Mouse (Mus musculus) hindlimb bud, embryonic 11.5 days (tissue): ENCODE data around the gene Hmox1.

Source experiments
- DNase-seq: peaks from one replicate; pipeline ENCODE4 v3.0.0-alpha.2; 2012; ENCODE audit warnings: low read depth, low spot score; ENCODE audit errors: extremely low spot score

Hmox1 gene

DNA sequence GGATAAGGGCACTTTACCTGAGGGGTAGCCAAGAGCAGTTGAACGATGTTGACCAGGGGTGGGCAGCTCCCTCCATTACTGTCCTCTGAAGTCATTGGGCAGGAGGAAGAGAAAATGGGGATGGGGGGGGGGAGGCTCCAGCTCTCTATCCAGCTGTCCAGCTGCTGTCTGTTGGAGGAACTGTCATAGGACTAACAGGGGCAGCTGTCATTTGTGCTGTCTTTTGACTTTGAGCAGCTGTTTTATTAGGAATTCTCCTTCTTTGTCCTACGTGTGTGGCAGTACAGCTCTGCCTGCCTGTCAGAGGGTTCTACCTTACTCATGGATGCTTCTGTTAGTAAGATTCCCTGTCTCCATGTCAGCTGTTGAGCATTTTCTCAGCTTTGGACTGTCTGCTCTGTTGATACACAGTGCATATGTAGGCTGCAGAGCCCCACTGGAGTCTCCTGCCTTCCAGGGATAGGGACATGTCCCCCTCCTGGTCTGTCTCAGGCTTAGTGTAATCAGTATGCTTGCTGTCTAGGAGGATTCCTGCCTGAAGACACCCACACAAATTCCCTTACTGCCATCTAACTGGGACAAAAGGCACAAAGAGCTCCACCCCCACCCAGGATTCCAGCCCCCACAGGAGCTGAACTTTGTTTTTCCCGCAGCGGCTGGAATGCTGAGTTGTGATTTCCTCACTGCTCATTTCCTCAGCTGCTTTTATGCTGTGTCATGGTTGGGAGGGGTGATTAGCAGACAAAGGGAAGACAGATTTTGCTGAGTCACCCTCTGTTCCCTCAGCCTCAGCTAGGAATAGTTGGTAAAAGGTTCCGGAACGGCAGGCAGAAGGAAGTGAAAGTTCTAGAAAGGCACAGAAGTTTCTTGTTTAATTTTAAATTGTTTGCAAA lies 4.2 kb upstream of the Hmox1 start:
- no peak for DNase-seq

DNA sequence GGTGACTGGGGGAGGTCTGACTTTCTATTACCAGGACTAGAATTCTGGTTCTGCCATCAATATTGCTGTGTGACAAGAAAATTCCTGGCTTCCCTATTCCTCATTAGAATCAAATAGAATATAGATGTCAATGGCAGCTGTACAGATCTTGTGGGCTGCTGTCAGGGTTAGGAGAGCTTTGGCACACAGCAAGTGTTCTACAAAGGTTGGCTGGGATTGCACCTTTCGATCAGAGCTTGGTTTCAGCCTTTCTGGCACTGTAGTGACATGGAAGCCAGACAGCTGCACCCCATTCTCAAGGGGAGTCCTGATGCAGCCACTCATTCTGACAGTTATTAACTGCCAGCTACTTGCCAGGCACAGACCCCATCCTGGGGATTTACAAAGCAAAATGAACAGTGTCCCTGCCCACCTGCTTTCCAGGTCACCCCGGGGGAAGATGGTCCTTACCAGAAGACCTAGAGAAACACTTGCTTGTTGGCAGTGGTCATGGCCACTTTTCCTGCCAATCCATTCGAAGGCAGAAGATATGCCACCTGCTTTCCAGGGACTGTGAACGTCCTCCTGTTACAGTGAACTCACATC lies 2.5 kb upstream of the Hmox1 start:
- DNase-seq: no peak

DNA sequence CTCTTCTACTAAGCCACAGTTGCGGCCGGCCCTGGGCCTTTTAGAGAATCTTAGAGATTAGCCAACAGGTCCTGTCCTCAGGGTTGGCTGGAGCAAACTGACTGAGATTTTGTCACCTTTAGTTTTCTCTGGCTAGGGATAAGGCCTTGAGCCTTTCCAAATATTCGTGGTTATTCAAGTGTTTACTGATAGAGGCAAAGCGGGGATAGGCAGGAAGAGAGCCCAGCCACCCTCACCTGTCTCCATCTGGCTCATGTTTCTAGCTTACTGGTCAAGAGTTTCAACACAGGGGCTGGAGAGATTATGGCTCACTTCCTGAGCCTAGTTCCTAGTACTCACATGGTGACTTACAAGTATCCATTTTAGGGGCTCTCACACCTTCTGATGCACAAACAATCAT lies 9.5 kb downstream of the Hmox1 start:
- DNase-seq: no peak

DNA sequence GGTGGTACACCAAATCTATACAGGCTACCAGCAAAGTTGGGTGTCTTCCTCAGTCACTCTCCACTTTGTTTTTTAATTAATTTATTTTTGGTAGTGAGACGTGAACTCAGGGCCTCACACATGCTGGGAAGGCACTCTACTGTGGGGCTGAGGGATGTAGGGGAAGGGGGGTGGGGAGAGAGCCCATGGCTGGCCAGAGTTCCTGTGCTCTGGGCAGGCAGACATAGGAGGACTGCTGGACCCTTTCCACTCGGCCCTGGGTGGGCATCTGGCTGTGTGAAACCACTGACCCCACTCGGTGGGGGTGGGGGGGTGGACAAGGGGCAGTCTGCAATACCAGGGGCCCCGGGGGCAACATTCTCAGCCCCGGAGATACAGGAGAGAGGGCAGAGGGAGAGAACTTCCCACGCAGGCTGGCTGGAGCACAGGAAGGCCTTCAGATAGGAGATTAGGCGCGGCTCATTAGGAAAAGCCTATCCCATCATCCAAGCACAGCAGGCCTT lies 10.0 kb downstream of the Hmox1 start:
- no peak for DNase-seq

DNA sequence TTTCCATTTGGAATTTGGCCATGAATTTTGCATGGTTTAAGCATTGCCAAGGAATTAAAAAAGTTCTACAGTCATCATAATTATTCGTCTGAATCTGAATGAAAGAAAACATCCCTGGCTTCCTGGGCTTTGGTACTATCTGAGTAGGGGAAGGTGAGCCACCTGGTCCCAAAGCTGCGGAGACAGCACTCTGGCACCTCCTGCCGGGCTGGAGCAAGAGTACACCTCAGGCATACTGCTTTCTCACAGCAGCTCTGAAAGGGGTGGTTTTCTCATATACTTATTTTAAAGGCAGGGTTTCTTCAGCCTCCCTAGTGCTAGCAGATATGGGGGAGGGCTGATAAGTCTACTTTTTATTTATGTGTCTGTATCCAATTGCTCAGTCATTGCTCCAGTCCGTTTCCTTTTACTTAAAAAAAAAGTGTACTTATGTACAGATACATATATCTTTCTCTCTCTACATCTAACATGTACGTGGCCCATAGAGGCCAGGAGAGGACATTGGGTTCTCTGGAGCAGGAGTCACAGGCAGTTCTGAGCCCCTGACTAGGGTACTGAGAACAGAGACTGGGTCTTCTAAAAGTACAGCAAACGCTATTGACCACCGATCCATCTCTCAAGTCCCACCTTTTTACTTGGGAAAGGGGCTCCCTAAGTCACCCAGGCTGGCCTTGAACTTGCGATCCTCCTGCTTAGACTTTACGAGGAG lies 15.3 kb downstream of the Hmox1 start:
- DNase-seq: peak; percentile 66

DNA sequence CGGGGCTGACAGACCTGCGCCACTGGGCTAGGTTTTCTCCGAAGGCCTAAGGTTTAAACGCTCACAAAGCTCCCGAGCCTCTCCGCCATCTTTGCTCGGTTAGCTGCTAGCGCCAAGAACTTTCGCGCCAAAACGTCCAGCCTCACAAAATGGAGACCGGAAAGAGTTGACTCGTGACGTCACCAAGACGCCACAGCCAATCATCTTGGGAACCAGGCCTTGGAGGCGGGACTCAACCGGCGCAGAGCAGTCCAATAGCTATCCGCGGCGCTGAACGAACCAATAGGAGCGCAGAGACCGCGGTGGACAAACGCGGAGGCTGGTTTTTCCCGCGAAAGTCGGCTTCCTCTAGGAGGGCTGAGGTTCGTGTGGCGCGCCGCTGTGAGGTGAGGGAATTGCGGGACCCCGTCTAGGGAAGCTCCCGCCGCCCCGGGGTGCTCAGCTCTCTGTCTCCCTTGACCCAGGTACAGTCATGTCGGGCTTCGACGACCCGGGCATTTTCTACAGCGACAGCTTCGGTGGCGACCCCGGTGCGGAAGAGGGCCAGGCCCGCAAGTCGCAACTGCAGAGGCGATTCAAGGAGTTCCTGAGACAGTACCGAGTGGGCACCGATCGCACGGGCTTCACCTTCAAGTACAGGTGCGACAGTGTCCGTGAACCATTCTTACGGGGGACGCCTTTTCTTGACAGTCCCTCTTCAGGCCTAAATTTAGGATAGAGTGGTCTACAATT lies 16.0 kb downstream of the Hmox1 start, which contains the start of gene Mcm5:
Mcm5 (plus strand) TSS at position 334 of the 732 bp plus-strand sequence.
- DNase-seq: peak; percentile 100

DNA sequence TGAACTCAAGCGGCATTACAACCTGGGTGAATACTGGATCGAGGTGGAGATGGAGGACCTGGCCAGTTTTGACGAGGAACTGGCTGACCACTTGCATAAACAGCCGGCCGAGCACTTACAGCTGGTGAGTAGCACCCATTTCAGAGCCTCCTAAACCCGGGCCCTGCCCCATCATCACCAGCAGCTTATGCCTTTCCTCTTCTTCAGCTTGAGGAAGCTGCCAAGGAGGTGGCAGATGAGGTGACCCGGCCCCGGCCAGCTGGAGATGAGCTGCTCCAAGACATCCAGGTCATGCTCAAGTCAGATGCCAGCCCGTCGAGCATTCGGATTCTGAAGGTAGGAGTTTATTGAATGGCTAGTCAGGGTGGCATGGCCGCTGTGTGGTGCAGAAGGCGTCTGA lies 16.7 kb downstream of the Hmox1 start:
- DNase-seq: no peak

DNA sequence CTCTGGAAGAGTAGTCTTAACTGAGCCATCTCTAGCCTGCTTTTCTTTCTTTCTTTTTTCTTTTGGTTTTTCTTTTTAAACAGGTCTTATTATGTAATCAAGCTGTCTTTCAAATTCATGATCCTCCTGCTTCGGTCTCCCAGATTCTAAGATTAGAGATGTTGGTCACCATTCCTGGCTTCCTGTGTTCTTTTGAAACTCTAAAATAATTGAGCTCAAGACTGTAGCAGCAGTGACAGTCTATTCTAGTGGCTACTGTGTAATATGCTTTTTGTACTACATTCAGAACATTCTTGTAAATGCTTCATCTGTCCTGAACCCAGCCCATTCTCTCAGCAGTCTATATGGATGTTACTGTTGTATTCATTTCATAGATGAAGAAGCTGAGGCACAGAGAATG lies 25.1 kb downstream of the Hmox1 start:
- DNase-seq: no peak

DNA sequence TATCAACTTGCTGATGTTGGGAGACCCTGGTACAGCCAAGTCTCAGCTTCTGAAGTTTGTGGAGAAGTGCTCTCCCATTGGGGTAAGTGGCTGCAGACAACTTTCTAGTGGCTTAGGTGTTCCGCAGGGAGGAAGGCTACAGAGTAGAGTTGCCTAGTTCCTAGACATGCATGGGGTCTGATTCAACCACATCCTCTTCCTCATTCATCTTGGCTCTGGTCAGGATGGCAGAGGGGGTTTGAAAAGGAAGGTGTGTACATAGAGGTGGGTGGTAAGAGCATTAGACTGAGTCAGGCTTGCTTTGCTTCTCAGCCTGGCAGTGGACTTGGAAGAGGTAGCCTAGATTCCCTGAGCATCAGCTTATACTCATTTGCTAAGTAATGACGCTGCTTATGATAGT lies 25.9 kb downstream of the Hmox1 start:
- DNase-seq: no peak

DNA sequence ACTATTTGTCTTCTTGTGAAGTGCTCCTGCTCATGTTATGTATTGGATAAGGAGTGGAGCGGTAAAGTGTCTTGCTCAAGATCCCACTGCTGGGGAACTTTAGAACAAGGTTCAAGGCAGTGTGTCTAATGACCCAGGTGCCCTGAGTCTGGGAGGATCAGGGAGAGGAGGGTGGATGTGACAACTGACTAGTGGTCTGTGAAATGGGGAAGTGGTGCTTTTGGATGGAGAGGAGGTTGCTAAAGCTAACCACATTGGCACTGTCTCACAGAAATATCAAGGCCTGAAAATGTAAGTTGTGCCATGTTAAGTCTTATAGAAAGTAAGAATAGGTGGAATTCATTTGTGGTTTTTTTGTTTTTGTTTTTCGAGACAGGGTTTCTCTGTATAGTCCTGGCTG lies 26.3 kb downstream of the Hmox1 start:
- DNase-seq: no peak

DNA sequence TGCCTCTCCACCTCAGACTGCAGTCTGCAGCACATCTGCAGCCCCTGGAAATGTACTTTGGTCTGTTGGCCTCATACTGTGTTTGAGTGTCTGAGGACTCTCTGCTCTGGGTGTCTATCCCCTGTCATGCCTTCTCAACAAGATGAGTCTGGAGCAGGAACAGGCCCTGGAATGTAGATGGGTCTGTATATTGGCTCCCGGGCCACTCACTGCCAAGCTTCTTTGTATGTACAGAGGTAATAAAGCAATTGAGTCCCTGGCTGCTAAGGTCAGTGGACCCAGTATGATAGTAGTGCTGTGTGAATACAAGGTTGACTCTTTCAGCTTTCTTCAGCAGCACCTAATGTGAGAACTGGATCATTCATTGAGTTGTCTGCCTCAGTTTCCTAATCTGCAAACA lies 34.0 kb downstream of the Hmox1 start:
- DNase-seq: no peak

DNA sequence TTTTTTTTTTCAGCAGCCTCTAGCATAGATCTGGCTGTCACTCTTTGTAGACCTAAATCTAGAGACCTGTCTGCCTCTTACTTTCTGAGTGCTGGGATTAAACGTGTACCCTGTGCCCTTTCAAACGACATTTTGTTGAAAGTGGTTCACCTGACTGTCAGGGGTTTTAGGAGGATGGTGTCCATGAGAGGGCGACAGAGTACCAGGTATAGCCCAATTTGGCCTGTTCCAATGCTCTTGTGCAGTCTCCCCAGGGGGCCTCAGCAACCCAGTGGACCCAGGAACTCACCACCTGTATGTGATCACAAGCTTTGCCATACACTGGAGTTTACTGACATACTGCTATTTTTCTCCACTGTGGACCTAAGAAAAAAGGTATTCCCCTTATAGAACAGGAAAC lies 39.1 kb downstream of the Hmox1 start:
- no peak for DNase-seq

DNA sequence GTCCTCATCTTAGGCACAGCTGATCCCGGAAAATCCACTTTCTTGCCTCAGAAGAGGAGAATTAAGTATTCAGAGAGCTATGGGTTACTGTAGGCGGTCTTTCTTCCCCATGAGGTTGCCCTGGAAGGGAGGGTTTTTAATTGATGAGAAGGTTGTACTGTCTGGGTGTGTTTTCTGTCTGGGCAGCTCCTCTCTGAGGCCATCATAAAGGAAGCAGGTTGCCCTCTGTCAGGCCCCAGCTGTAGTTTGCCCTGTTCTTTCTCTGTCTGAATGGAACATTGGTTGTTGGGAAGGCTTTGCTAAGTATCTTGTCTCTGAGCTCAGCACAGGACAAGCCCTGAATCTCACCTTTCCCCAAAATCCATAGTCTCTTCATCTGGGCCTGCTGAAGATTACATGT lies 40.0 kb downstream of the Hmox1 start:
- DNase-seq: no peak

DNA sequence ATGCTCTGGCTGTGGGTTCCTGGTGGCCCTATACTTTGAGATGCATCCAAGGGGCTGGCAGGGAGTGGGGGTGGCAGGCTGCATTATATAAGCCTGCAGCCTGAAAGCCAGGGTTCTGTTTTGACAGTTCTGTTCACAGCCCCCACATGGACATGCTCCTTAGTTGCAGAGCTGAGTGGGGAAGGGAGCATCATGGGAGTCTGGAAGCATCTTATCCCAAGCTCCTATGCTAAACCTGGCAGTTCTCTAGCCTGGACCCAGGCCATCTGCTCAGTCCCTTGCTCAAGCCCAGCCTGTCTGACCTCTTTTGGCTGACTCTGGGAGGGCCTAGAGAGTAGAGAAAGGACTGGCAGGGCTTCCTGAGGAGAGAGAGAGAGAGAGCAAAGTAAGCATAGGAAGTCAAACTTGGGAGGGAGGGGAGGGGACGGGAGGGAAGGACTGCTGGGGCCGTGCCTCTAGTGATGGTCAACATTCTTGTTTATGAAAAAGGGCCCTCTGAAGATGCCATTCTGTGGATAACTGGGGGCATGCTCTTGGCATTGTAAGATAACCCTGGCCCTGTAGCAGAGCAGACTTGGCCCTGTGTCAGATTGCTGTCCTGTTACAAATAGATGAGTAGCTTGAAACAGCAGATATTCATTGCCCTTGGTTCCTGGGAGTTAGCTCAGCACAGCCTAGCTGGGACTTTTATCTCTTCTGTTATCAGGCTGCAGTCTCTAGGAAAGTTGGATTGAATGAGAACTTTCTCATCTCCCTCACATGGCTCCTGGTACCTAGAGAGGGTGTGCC lies 41.4 kb downstream of the Hmox1 start:
- DNase-seq: no peak

DNA sequence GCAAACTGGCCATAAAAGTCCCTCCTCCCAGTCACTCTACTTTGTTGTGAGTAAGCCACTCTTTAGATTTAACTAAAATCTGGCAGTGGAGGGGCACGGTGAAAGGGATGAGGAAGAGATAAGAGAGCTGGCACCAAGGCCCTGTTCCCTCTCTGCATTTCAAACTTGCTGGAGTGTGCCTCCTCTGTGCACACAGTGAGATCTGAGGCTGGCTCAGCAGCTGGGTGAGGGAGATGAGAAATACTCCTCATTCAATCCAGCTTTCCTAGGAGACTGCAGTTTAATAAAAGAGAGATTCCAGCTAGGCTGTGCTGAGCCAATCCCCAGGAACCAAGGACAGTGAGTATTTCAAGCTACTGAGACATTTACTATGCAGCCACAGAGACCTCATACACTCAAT lies 42.3 kb downstream of the Hmox1 start:
- no peak for DNase-seq

DNA sequence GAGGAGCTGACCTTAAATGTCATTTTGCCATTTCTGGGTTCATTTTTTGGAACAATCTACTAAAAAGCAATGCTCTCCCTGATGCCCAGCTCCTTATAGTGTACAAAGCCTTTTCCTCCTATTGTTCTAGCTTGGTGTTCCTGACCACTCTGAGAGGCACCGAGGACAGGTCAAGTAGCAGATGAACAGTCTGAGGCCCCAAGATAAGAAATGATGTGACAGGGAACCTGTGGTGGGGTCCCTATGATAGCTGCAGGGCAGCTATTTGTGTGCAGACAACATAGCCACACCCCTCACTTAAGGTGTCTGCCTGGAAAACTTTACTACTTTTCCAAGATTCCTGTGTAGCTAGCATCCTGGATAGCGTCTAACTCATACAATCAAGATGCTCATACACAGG lies 42.8 kb downstream of the Hmox1 start:
- DNase-seq: no peak

DNA sequence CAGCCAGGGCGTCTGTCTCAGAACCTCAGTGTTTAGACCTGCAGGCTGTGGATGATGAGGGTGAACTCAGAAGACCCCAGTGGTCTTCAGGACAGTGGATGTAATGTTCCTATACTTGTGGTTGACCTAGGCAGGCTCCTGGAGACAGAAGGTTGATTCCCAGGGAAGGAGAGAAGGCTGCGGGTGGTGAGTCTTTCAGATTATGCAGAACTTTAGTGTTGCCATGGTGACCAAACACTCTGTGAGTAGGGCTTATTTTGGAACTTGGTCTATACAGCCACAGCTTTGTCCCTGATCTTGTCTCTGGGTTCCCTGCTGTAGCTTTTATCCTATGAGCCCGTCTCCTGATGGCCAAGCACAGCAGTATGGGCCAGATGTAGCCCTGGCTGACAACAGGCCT lies 44.1 kb downstream of the Hmox1 start:
- no peak for DNase-seq
